Mouse (Mus musculus) heart, adult 2 months (tissue): Measurements from ENCODE around the gene Mrps27.

Experiments
- CTCF ChIP-seq: fragments of 200-600 bp; IDR thresholded peaks from 2 replicates; pipeline ENCODE4 v1.8.1; 2022; ENCODE audit warnings: antibody characterized with exemption, mild to moderate bottlenecking, moderate library complexity
- EP300 ChIP-seq: fragments of 200-500 bp; IDR thresholded peaks from 2 replicates; pipeline ENCODE4 v1.6.1; 2011; ENCODE audit warnings: low read depth, low read length, control low read depth; ENCODE audit not compliant: insufficient read depth
- POLR2A ChIP-seq: fragments of 200-500 bp; IDR thresholded peaks from 2 replicates; pipeline ENCODE4 v1.6.1; 2011; ENCODE audit warnings: mild to moderate bottlenecking, low read depth, low read length, control low read depth; ENCODE audit not compliant: insufficient read depth

DNA sequence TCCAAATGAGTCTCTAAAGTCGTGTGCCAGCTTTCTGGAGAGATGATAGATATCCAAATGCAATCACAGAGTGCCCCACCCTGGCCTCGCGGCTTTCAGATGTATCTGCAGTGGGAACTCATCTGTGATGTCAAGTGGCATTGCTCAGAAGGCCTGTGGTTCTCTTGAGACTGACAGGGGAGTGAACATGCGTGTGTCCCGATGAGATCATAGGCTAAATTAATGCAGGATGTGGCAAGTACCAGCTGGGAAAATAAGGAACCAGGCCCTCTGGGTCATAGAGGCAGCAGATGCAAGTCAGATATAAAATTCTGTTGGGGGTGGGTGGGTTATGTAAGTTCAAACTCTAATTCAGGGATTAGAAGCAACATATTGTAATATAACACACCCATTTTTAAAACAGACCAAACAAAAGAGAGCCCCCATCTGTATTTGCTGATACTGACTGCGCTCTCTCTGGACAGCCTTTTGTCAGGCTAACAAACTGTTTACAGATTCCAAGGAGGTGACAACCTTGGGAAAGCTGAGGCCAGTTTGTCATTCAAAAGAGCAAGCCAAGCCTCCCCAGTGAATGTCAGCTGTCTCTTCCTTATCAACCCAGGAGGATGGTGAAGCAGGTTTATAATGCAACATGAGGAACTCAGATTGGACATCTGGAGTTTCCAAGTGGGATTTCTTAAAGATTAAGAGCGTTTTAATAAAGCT, 20.8 kb upstream of the Mrps27 start:
- TF ChIP-seq POLR2A, result no peak
- TF ChIP-seq CTCF, result no peak
- TF ChIP-seq EP300, result peak; percentile 71; the same call in 1 of the 2 replicates
